Mouse (Mus musculus): Measurements from ENCODE around the gene Oosp1. TPM values are rescaled to one million over a fixed set of nuclear protein-coding genes. Genes with fewer than 3 reads are reported as not detected.

The Oosp1 gene
- polyA plus RNA-seq, 1 experiment = not detected

DNA sequence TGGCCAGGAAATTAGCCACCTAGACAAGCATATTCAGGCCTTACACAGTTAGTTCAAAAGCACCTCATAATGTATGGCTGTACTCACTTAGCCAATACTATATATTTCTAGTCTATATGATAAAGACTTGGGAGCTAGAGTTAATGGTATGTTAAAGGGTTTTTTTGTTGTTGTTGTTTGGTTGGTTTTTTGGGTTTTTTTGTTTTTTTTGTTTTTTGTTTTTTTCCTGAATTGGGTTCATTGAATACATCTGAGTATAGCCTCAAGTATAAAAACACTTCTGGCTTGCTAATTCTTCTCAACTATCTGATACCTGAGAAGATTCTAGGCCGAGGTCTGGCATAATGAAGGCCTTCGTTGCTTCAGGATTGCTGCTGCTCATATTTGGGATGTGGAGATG is 5.8 kb upstream of the Oosp1 start, which contains the start of gene Oosp3:
Gene Oosp3, plus strand, starts transcription at position 301 of the 400 bp plus-strand sequence.
- Histone ChIP-seq H3K4me3 (replicated peaks; ENCODE audit: extremely low read depth, low read depth, low read length) (no peak within 1 kb of the TSS), H3K4me1 (ENCODE audit: control insufficient read depth, insufficient read depth, low read length) (no peaks in the 10 kb centered on the region)
- 78% methylated on average over 2 of the region's 2 CpGs for WGBS
- TF ChIP-seq POLR2A (IDR thresholded peaks at IDR 0.05; ENCODE audit: borderline replicate concordance, extremely low read depth, low read depth, low read length) (no peak), CTCF (IDR thresholded peaks at IDR 0.05; ENCODE audit: insufficient read depth, low read length) (no peak)
- DNase-seq = no peak

DNA sequence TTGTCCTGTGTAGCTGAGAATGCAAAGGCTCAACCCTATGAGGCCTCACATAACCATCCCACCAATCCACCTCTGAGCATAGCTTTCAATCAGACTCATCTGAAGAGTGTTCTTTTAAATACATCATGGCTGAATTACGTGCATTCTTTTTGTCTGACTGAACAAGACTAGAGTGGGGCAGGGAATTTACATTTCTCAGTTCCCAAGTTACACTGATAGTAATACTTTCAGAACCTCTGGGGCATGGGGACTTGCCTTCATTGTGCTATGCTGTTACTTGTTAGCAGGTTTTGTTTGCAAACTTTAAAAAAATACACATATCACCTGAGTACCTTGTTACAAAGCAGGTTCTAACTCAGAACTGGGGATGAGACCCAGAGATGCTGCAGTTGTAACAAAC is 504 bp upstream of the Oosp1 start:
- Histone ChIP-seq H3K4me3 (replicated peaks; ENCODE audit: extremely low read depth, low read depth, low read length) (no peak overlapping the region), H3K4me1 (ENCODE audit: control insufficient read depth, insufficient read depth, low read length) (no peaks in the 10 kb centered on the region)
- TF ChIP-seq CTCF (IDR thresholded peaks at IDR 0.05; ENCODE audit: insufficient read depth, low read length) (no peak), POLR2A (IDR thresholded peaks at IDR 0.05; ENCODE audit: borderline replicate concordance, extremely low read depth, low read depth, low read length) (no peak)
- WGBS = 49% methylated on average over 1 of the region's 1 CpGs
- no peak for DNase-seq

DNA sequence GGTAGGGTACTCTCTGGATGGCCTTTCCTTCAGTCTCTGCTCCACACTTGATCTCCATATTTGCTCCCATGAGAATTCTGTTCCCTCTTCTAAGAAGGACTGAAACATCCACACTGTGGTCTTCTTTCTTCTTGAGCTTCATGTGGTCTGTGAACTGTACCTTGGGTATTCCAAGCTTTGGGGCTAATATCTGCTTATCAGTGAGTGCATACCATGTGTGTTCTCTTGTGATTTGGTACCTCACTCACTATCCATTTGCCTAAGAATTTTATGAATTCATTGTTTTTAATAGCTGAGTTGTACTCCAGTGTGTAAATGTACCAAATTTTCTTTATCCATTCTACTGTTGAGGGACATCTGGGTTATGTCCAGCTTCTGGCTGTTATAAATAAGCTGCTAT is 29.4 kb downstream of the Oosp1 start:
- no peak for DNase-seq
- TF ChIP-seq CTCF (IDR thresholded peaks at IDR 0.05; ENCODE audit: insufficient read depth, low read length) = no peak
- no peak for TF ChIP-seq POLR2A (IDR thresholded peaks at IDR 0.05; ENCODE audit: borderline replicate concordance, extremely low read depth, low read depth, low read length)
- Histone ChIP-seq H3K4me1 (ENCODE audit: control insufficient read depth, insufficient read depth, low read length) (no peaks in the 10 kb centered on the region), H3K4me3 (replicated peaks; ENCODE audit: extremely low read depth, low read depth, low read length) (no peak overlapping the region)

DNA sequence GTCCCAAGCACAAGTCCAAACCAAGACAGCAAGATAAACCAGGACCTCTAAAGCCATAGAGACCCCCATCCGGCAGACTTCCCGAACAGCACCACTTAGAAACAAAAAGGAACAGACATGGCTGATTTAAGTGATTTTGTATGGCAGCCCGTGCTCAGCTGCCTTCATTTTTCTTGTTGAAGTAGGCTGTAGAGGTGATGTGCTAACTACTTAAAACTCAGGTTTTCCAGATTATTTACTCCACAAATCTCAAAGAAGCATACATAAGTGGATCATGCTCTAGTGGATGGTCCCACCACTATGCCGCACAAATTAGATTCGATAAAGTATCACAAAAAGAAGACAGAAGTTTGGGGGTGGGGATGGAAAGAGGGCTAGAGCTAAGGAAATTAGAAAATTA is 30.5 kb downstream of the Oosp1 start, which contains the start of gene Oosp2:
Gene Oosp2, minus strand, starts transcription at position 101 of the 400 bp plus-strand sequence.
- WGBS = 84% methylated on average over 5 of the region's 5 CpGs
- no peak for DNase-seq
- H3K4me3 ChIP-seq (replicated peaks; ENCODE audit: extremely low read depth, low read depth, low read length) = no peak within 1 kb of the TSS
- TF ChIP-seq POLR2A (IDR thresholded peaks at IDR 0.05; ENCODE audit: borderline replicate concordance, extremely low read depth, low read depth, low read length) (no peak), CTCF (IDR thresholded peaks at IDR 0.05; ENCODE audit: insufficient read depth, low read length) (no peak)
- no peaks in the 10 kb centered on the region for H3K4me1 ChIP-seq (ENCODE audit: control insufficient read depth, insufficient read depth, low read length)

DNA sequence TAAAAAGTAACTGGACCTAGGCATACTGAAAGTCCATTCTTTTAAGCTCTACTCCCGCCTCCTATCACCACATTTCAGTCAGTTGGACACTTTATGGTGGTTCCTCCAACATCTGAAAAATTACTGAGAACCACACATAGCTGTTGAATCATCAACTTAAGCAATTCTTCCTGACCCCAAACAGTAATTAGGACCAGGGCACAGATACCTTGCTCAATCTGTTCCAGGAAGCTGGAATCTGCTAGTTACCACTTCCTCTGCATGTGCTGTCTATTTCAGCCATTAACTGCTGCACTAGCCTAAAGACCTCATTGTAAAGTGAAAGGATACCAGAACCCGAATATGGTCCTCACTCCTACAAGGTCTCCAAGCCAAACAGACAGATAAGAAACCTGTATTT is 31.8 kb downstream of the Oosp1 start:
- H3K4me3 ChIP-seq (replicated peaks; ENCODE audit: extremely low read depth, low read depth, low read length) = no peak overlapping the region
- no peak for DNase-seq
- 53% methylated on average over 2 of the region's 2 CpGs for WGBS
- TF ChIP-seq POLR2A (IDR thresholded peaks at IDR 0.05; ENCODE audit: borderline replicate concordance, extremely low read depth, low read depth, low read length) (no peak), CTCF (IDR thresholded peaks at IDR 0.05; ENCODE audit: insufficient read depth, low read length) (no peak)
- no peaks in the 10 kb centered on the region for H3K4me1 ChIP-seq (ENCODE audit: control insufficient read depth, insufficient read depth, low read length)

DNA sequence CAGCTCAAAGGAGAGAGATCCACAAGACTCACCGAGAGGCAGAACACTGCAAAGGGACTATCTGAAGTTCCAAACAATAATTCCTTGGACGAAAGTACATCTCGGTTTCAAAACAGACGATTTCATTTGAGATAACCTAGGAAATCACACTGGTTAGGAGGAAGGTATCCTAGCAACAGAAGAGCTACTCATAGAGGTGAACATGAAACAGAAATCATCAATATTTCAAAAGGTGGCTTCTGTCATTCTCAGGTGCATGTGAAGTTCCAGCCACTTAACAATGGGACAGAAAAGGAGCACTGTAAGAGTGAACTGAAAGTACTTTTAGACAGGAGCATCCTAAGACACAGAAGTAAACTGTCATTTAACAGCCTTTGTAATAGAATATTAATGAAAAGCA is 41.4 kb downstream of the Oosp1 start:
- H3K4me1 ChIP-seq (ENCODE audit: control insufficient read depth, insufficient read depth, low read length) = no peaks in the 10 kb centered on the region
- TF ChIP-seq CTCF (IDR thresholded peaks at IDR 0.05; ENCODE audit: insufficient read depth, low read length) = no peak
- no peak for DNase-seq
- no peak overlapping the region for H3K4me3 ChIP-seq (replicated peaks; ENCODE audit: extremely low read depth, low read depth, low read length)
- WGBS = 67% methylated on average over 4 of the region's 4 CpGs

DNA sequence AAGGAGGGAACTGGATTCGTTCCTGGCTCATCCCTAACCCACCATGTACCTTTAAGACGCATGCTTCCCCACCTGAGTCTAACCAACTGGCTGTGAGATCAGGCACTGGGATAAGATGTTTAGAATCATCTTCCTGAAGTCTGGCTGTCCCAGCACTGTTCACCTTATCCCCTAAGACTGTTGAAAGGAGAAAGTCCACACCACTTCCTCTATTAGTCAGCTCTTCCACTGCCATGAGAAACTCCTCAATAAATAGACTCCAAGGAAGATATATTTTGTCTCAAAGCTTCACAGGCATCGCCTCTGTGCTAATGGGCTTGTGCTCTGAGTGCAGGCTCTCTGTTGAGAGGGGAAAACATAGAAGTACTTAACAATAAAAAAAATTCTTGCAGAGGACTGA is 44.8 kb downstream of the Oosp1 start:
- DNase-seq = no peak
- no peak overlapping the region for H3K4me3 ChIP-seq (replicated peaks; ENCODE audit: extremely low read depth, low read depth, low read length)
- no peaks in the 10 kb centered on the region for H3K4me1 ChIP-seq (ENCODE audit: control insufficient read depth, insufficient read depth, low read length)
- TF ChIP-seq CTCF (IDR thresholded peaks at IDR 0.05; ENCODE audit: insufficient read depth, low read length) = no peak
- no peak for TF ChIP-seq POLR2A (IDR thresholded peaks at IDR 0.05; ENCODE audit: borderline replicate concordance, extremely low read depth, low read depth, low read length)
- WGBS = 65% methylated on average over 3 of the region's 3 CpGs

DNA sequence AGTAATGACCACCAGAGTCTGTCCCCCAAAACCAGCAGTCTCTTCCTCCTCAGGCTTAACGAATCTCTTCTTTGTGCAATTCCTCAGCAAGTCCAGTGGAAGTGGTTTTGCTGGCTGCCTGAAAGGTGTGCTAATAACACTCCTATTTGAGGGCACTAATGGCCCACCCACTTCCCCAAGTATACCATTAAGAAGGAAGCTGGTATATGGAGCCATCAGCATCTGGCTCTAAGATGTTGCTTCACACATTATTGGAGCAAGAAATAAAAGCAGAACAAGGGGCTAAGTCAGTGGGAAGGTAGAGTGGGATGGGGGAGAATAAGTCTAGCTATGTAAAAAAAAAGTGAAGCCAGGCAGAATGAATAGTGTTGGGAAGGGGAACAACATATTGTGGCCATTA is 50.2 kb downstream of the Oosp1 start, which contains the start of gene Ms4a3:
Gene Ms4a3, minus strand, starts transcription at position 120 of the 400 bp plus-strand sequence.
- no peak for DNase-seq
- WGBS = 54% methylated on average over 1 of the region's 1 CpGs
- no peak within 1 kb of the TSS for H3K4me3 ChIP-seq (replicated peaks; ENCODE audit: extremely low read depth, low read depth, low read length)
- H3K4me1 ChIP-seq (ENCODE audit: control insufficient read depth, insufficient read depth, low read length) = no peaks in the 10 kb centered on the region
- no peak for TF ChIP-seq POLR2A (IDR thresholded peaks at IDR 0.05; ENCODE audit: borderline replicate concordance, extremely low read depth, low read depth, low read length)
- no peak for TF ChIP-seq CTCF (IDR thresholded peaks at IDR 0.05; ENCODE audit: insufficient read depth, low read length)

DNA sequence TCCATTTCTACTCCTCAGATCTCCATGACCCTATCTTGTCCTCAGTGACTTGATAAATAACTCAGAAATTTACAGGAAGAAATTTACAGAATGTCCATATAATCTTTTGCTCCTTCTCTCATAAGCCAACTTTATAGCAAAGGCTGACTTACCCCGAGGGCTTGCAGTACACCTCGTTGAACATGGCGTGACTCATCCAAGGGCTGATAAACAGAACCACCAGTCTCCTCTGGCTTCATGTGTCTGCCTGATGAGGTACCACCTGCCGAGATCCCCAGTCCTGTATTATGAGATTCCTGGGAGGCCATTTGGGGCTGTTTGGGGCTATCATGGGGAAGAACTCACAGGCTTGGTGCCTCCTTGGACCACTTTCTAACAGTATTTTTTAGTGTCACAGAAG is 51.9 kb downstream of the Oosp1 start:
- 71% methylated on average over 4 of the region's 4 CpGs for WGBS
- TF ChIP-seq CTCF (IDR thresholded peaks at IDR 0.05; ENCODE audit: insufficient read depth, low read length) (no peak), POLR2A (IDR thresholded peaks at IDR 0.05; ENCODE audit: borderline replicate concordance, extremely low read depth, low read depth, low read length) (no peak)
- no peaks in the 10 kb centered on the region for H3K4me1 ChIP-seq (ENCODE audit: control insufficient read depth, insufficient read depth, low read length)
- no peak for DNase-seq
- no peak overlapping the region for H3K4me3 ChIP-seq (replicated peaks; ENCODE audit: extremely low read depth, low read depth, low read length)

DNA sequence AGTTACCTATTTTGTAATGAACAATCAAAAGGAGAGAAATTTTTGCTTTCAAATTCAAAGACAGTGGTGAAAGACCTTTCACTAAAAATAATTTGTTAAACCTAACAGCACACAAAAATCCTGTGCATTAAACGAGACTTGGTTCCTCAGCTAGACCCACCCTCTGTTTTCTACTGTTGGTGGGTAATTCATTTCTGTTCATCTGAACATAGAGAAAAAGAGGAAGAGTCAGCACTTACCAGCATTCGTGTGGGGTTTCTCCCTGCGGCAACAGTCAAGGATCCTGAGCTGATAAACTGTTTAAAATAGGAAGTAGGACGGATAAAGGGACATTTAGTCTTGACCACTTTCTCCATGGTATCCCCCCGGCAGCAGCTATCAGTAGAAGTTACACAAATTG is 55.4 kb downstream of the Oosp1 start:
- WGBS = 52% methylated on average over 5 of the region's 5 CpGs
- DNase-seq = no peak
- TF ChIP-seq POLR2A (IDR thresholded peaks at IDR 0.05; ENCODE audit: borderline replicate concordance, extremely low read depth, low read depth, low read length) (no peak), CTCF (IDR thresholded peaks at IDR 0.05; ENCODE audit: insufficient read depth, low read length) (no peak)
- Histone ChIP-seq H3K4me1 (ENCODE audit: control insufficient read depth, insufficient read depth, low read length) (no peaks in the 10 kb centered on the region), H3K4me3 (replicated peaks; ENCODE audit: extremely low read depth, low read depth, low read length) (no peak overlapping the region)

All from lung, adult 2 months (tissue).